Mouse (Mus musculus) bone marrow macrophage, adult 2 months (primary cell): ENCODE measurements around the gene 4933407L21Rik.

Experiments used
- CTCF ChIP-seq: IDR thresholded peaks from 2 replicates; pipeline ENCODE4 v1.5.1; 2012; ENCODE audit warnings: low read depth, mild to moderate bottlenecking, low read length, moderate library complexity
- POLR2A ChIP-seq: IDR thresholded peaks from 2 replicates; pipeline ENCODE4 v1.6.1; 2012; ENCODE audit warnings: mild to moderate bottlenecking, low read depth, low read length, borderline replicate concordance

- TF ChIP-seq CTCF (no peak), POLR2A (no peak)
Measured at GRCm38 (mm10) chr1:85957942-85958619, 29.8 kb downstream of the 4933407L21Rik start.
